In the genomic region with DNA sequence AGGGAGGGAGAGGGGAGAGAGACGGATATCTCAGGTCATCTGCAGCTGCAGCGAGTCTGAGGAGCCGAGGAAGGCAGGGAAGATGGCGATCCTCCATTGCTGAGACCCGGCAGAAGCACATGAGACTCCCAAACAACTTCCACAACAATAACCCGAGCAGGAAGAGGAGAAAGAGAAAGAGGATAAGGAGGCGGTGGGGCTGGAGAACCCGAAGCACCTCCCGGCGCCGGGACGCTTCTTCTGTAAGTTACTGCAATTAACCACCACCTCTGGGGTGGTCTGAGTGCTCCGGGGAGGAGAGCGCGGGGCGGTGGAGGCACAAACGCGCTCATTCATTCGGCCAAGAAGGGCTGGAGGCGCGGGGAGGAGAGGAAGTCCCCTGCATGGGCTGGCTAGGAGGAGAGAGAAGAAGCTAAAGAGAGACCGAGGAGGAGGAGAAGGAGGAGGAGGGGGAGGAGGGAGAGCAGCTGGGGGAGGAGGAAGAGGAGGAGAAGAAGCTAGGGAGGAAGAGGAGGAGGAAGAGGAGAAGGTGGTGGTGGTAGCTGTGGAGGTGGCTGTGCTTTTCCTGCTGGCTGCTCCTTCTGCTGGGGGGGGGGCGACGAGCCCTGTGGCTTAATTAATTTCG, we compare ENCODE assay signal across 8 mouse cellular contexts. TPM values are rescaled to one million over a fixed set of nuclear protein-coding genes. Genes with fewer than 3 reads are reported as not detected.
DNase-seq lines count a peak whose midpoint lies in the region; ATAC-seq and TF ChIP-seq lines count a peak whose summit lies in the region.

No protein-coding gene starts in this region.

- H3K4me2 ChIP-seq in hindbrain, postnatal 0 days (ENCODE audit: low read depth, low read length) = peak overlapping the region; percentile 76
- H3K4me2 ChIP-seq in midbrain, embryonic 13.5 days (replicated peaks) = peak overlapping the region; percentile 92

- peak; percentile 62 for ATAC-seq in hindbrain, postnatal 0 days
- ATAC-seq in midbrain, embryonic 13.5 days = peak; percentile 34

- H3K27ac ChIP-seq in hindbrain, postnatal 0 days = peak overlapping the region; percentile 98
- peak overlapping the region; percentile 99 for H3K27ac ChIP-seq in midbrain, embryonic 13.5 days

- intact Hi-C loops in left cerebral cortex, postnatal 4 days (cut with DNase I) = loop anchor here (5.0 to 10.0 kb wide), 4 partner anchors 294 to 1066 kb away; no protein-coding TSS in a partner anchor

- no peaks in the 10 kb centered on the region for H3K36me3 ChIP-seq in hindbrain, postnatal 0 days (ENCODE audit: insufficient read depth, low read length)
- no peaks in the 10 kb centered on the region for H3K36me3 ChIP-seq in midbrain, embryonic 13.5 days

- peak; percentile 65 to 91 for DNase-seq in adrenal gland, adult (ENCODE audit: inconsistent age in 2 of 2, low spot score in 1 of 2)
- DNase-seq in adrenal gland, adult 8-10 months = no peak
- peak; percentile 36 to 55 for DNase-seq in cerebellum, adult 18-20 months
- DNase-seq in forelimb bud, embryonic 11.5 days (ENCODE audit: low read depth, low spot score) = peak; percentile 60
- DNase-seq in hindbrain, postnatal 0 days (ENCODE audit: low spot score) = peak; percentile 79
- peak; percentile 67 for DNase-seq in left cerebral cortex, postnatal 4 days
- DNase-seq in testis, postnatal 14 days (ENCODE audit: low spot score) = peak; percentile 57

- no peak for TF ChIP-seq CTCF in hindbrain, postnatal 0 days (IDR thresholded peaks at IDR 0.05; ENCODE audit: low read depth)

- H3K9me3 ChIP-seq in hindbrain, postnatal 0 days (ENCODE audit: low read length) = no peaks in the 10 kb centered on the region
- no peaks in the 10 kb centered on the region for H3K9me3 ChIP-seq in midbrain, embryonic 13.5 days

- peak overlapping the region; percentile 79 for H3K4me3 ChIP-seq in hindbrain, postnatal 0 days (ENCODE audit: low read length)
- peak overlapping the region; percentile 92 for H3K4me3 ChIP-seq in midbrain, embryonic 13.5 days (replicated peaks)

- peaks cover 15% of the 10 kb centered on the region for H3K4me1 ChIP-seq in hindbrain, postnatal 0 days (ENCODE audit: insufficient read depth, low read length)
- H3K4me1 ChIP-seq in midbrain, embryonic 13.5 days (replicated peaks) = peaks cover 39% of the 10 kb centered on the region

- no peaks in the 10 kb centered on the region for H3K27me3 ChIP-seq in hindbrain, postnatal 0 days (ENCODE audit: insufficient read depth, low read length)
- H3K27me3 ChIP-seq in midbrain, embryonic 13.5 days = no peaks in the 10 kb centered on the region

- H3K9ac ChIP-seq in hindbrain, postnatal 0 days (replicated peaks; ENCODE audit: low read length) = peak overlapping the region; percentile 85
- H3K9ac ChIP-seq in midbrain, embryonic 13.5 days (replicated peaks) = peak overlapping the region; percentile 99

- WGBS in hindbrain, postnatal 0 days = 3% methylated on average over 23 of the region's 25 CpGs
- 3% methylated on average over 24 of the region's 25 CpGs for WGBS in midbrain, embryonic 13.5 days

RNA-seq across cellular contexts. Expression of a gene that starts 3.3 kb away (rescaled TPM):
- total RNA-seq in adrenal gland, adult 8-10 months (2022) = 10 to 100 TPM; 43.7 to 73.9 (median 58.2) TPM
- 39.4 and 76.7 TPM in 2 replicates for total RNA-seq in hindbrain, postnatal 0 days (2014; rRNA removed)
- polyA plus RNA-seq in hindbrain, postnatal 0 days (2015; fragmentation: Nextera tagmentation; extraction: Ambion mirVana) = 5.5 and 6.5 TPM in 2 replicates
- 100 to 1,000 TPM; 140 to 143 TPM for total RNA-seq in left cerebral cortex, postnatal 4 days (2021)
- 22.6 and 23.1 TPM in 2 replicates for polyA plus RNA-seq in midbrain, embryonic 13.5 days (2015; fragmentation: Nextera tagmentation; extraction: Ambion mirVana)
